Mouse (Mus musculus): ENCODE measurements around the gene Epha8. TPM values are rescaled to one million over a fixed set of nuclear protein-coding genes. Genes with fewer than 3 reads are reported as not detected.
A peak's percentile ranks its signal among the peaks of the same experiment; 100 is the strongest.

Epha8 gene
- polyA plus RNA-seq, 1 experiment from 2014 or later = 4.6 TPM

DNA sequence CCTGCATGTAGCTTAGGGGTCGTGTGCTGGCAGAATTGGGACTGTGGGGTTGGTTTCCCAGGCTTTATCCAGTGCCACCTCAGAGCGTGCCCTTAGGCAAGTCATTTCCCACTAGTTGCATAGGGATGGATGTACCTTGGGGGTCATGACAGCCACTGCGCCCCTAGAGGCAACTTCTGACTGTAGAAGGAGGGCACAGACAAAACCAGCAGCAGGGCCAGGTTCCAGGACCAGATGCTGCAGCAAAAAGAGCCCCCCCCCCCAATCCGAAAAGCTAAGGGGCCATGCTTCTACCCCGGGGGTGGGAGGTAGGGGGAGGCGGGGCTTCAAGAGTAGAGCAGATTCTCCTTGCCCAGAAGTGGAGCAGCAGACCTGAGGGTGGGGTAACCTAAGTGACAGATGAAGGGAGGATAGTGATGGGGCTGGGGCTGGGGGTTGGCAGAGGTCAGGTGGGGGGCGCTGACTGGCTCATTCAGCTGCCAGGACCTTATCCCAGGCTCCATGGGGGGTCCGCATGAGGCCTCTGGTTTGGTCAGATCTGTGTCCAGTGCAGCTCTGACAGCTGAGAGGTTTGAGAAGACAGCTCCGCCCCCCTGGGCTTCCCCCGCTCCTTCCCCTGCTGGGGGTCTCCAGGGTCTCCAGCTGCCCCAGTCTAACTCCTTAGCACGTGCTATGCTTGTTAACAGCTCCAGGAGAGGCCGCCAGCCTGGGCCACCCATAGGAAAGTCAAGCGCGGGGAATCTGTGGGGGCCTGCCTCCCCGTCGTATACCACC, 13.1 kb upstream of the Epha8 start:
- Histone ChIP-seq H3K27ac (peak overlapping the region; percentile 54; the same call in 1 of the 2 replicates), H3K4me3 (no peak overlapping the region), H3K36me3 (no peaks in the 10 kb centered on the region), H3K27me3 (ENCODE audit: insufficient read depth, poor library complexity, severe bottlenecking) (peaks cover 89% of the 10 kb centered on the region), H3K4me1 (replicated peaks) (peaks cover 78% of the 10 kb centered on the region), H3K9me3 (no peaks in the 10 kb centered on the region)
- DNase-seq (ENCODE audit: low spot score) = peak; percentile 32
- WGBS = 34% methylated on average over 16 of the region's 16 CpGs

DNA sequence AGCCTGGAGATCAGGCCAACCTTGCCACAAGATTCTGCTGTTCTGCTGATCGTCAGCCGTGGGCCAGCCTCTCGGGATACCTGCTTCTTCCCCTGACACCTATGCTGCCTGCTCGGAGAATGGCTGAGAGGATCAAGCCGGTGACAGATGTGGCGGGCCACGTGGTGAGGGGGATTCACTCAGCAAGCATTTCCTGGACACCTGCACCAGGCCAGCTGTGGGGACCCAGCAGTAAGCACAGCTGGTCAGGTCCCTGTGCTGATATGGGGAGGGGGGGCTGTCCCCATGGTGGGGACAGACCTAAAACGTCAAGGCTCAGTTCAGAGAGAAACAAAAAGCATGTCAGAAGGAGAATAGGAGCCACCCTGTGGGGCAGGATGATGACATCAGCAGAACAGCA, 12.5 kb upstream of the Epha8 start:
- Histone ChIP-seq H3K4me3 (no peak overlapping the region), H3K9me3 (no peaks in the 10 kb centered on the region), H3K27ac (0 out of 2 replicates have a peak overlapping the region, but pooled peaks have one; percentile 13), H3K27me3 (ENCODE audit: insufficient read depth, poor library complexity, severe bottlenecking) (peaks cover 92% of the 10 kb centered on the region), H3K36me3 (no peaks in the 10 kb centered on the region), H3K4me1 (replicated peaks) (peaks cover 80% of the 10 kb centered on the region)
- no peak for DNase-seq (ENCODE audit: low spot score)
- 54% methylated on average over 8 of the region's 8 CpGs for WGBS

DNA sequence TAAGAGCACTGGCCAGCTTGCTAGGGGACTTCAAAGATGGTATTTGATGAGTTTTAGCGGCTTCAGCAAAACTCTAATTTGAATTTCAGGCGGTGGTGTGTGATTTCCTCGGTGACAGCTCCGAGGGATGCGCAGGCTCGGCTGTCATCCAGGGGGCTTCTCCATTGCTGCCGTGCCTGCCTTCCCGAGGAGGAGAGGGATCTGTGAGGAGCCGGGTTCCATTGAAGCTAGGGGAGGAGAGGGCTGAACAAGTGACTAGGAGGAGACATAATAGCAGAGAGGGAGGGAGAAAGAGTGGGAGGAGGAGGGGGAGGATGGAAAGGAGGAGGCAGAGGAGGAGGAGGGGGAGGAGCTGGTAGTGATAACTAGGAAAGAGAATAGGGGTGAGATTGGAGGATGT, 10.9 kb upstream of the Epha8 start:
- no peaks in the 10 kb centered on the region for H3K36me3 ChIP-seq
- H3K4me3 ChIP-seq = no peak overlapping the region
- H3K27ac ChIP-seq = peak overlapping the region; percentile 57; the same call in 1 of the 2 replicates
- H3K27me3 ChIP-seq (ENCODE audit: insufficient read depth, poor library complexity, severe bottlenecking) = peaks cover 94% of the 10 kb centered on the region
- peaks cover 88% of the 10 kb centered on the region for H3K4me1 ChIP-seq (replicated peaks)
- no peaks in the 10 kb centered on the region for H3K9me3 ChIP-seq
- 25% methylated on average over 9 of the region's 9 CpGs for WGBS
- DNase-seq (ENCODE audit: low spot score) = no peak

DNA sequence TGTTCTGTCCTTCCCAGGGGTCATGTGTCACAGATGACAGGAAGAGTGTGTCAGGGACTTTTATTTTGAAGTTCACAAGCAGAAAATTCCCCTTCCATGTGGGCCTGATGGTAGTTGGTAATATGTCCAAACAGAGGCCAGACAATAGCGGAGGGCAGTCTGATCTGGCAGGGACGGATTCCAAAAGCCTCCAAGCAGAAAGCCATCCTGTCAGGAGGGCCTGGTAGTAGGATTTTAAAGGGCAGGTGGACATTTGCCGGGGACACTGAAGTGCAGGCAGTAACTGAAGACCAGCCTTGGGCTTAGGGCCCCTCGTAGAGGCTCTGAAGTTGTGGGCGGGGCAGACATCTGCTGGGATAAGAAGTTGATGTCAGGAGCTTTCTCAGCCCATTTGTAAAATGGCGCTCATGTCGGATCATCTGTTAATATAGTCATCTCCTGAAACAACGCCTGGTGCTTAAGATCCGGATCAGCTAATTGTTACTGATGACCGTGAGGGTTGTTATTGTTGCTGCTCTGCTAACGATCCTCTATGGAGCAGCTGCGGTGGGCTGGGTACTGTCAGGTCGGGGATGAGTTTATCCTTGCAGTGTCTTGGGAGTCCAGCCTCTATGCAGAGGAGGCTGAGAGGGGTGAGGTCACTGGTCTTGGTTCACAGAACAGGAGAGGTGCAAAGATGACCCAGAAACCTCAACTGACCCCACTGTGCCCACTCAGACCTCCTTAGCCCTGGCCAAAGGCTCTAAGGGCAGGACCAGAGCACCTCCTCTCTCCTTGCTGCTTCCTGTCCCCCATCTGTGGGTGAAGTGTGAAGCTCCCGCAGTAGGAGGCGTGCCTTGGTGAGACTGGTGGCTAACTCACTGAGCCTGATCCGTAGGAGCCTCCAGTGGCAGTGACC, 10.1 kb upstream of the Epha8 start:
- DNase-seq (ENCODE audit: low spot score) = no peak
- WGBS = 39% methylated on average over 16 of the region's 16 CpGs
- Histone ChIP-seq H3K36me3 (no peaks in the 10 kb centered on the region), H3K27ac (peak overlapping the region; percentile 57), H3K4me1 (replicated peaks) (peaks cover 95% of the 10 kb centered on the region), H3K9me3 (no peaks in the 10 kb centered on the region), H3K27me3 (ENCODE audit: insufficient read depth, poor library complexity, severe bottlenecking) (peaks cover 97% of the 10 kb centered on the region), H3K4me3 (no peak overlapping the region)

- DNase-seq (ENCODE audit: low spot score) = no peak
- Histone ChIP-seq H3K36me3 (no peaks in the 10 kb centered on the region), H3K4me3 (no peak overlapping the region), H3K4me1 (replicated peaks) (peaks cover 99% of the 10 kb centered on the region), H3K9me3 (no peaks in the 10 kb centered on the region), H3K27me3 (ENCODE audit: insufficient read depth, poor library complexity, severe bottlenecking) (peaks cover 98% of the 10 kb centered on the region), H3K27ac (0 out of 2 replicates have a peak overlapping the region, but pooled peaks have one; percentile 6)
- WGBS = 26% methylated on average over 15 of the region's 15 CpGs
Observed at GRCm38 (mm10) chr4:136964990-136965421, 8.4 kb upstream of the Epha8 start.

GRCm38 (mm10) chr4:136962447-136962846, 5.8 kb upstream of the Epha8 start:
- no peaks in the 10 kb centered on the region for H3K36me3 ChIP-seq
- peak overlapping the region; percentile 72 for H3K27ac ChIP-seq
- DNase-seq (ENCODE audit: low spot score) = no peak
- H3K27me3 ChIP-seq (ENCODE audit: insufficient read depth, poor library complexity, severe bottlenecking) = peaks cover 97% of the 10 kb centered on the region
- no peak overlapping the region for H3K4me3 ChIP-seq
- H3K4me1 ChIP-seq (replicated peaks) = peaks cover 80% of the 10 kb centered on the region
- no peaks in the 10 kb centered on the region for H3K9me3 ChIP-seq
- 41% methylated on average over 4 of the region's 4 CpGs for WGBS

DNA sequence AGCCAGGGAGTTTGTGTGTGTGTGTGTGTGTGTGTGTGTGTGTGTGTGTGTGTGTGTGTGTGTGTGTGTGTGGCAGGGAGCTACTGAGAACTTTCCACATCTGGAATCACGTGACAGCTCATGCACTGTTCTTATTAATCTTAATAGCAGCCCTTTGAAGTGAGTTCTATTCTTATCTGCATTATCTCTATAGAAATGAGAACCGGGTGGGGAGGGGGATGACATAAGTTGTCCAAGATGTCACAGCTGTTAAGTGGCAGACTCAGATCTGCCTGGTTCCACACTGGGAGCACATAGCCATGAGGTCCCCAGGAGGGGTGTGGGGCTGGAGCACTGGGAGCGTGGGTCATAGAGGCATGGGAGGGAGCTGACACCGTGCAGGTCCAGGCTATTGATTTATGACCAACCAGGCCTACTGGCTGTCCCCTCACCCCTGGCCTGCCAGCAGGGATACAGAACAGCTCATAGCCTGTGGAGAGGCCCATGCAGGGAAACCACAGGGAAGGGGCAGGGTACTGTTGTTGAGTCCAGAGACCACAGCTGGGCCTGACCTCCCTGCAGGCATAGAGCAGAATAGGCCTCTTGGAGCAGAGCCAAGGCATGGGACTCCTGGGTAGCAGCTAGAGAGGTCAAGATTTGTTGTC, 5.1 kb upstream of the Epha8 start:
- Histone ChIP-seq H3K9me3 (no peaks in the 10 kb centered on the region), H3K4me1 (replicated peaks) (peaks cover 80% of the 10 kb centered on the region), H3K36me3 (no peaks in the 10 kb centered on the region), H3K27me3 (ENCODE audit: insufficient read depth, poor library complexity, severe bottlenecking) (peaks cover 97% of the 10 kb centered on the region), H3K4me3 (no peak overlapping the region), H3K27ac (peak overlapping the region; percentile 72; the same call in 1 of the 2 replicates)
- peak; percentile 51 for DNase-seq (ENCODE audit: low spot score)
- WGBS = 28% methylated on average over 4 of the region's 4 CpGs

DNA sequence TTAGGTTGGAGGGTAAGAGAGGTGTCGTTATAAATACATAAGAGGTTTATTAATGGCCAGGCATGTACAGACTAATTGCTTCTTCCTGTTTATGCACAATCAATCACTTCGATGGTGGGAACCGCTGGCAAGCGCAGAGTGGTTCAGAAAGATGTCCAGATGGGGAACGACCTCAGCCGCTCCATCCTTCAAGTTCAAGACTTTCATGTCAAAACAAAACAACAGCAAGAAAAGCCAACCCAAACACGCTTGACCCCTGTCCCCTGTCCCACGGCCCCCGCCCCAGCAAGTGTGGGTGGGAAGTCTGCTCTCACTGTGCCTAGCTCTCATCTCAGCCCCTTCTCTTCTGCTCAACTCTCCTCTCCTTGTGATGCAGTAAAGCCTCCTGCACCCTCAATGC, 4.0 kb upstream of the Epha8 start:
- H3K9me3 ChIP-seq = no peaks in the 10 kb centered on the region
- H3K27me3 ChIP-seq (ENCODE audit: insufficient read depth, poor library complexity, severe bottlenecking) = peaks cover 97% of the 10 kb centered on the region
- 69% methylated on average over 9 of the region's 9 CpGs for WGBS
- H3K4me1 ChIP-seq (replicated peaks) = peaks cover 78% of the 10 kb centered on the region
- H3K36me3 ChIP-seq = no peaks in the 10 kb centered on the region
- no peak for DNase-seq (ENCODE audit: low spot score)
- no peak overlapping the region for H3K27ac ChIP-seq
- 0 out of 2 replicates have a peak overlapping the region, but pooled peaks have one; percentile 6 for H3K4me3 ChIP-seq

- Histone ChIP-seq H3K9me3 (no peaks in the 10 kb centered on the region), H3K27ac (no peak overlapping the region), H3K4me1 (replicated peaks) (peaks cover 73% of the 10 kb centered on the region), H3K4me3 (no peak overlapping the region), H3K27me3 (ENCODE audit: insufficient read depth, poor library complexity, severe bottlenecking) (peaks cover 97% of the 10 kb centered on the region), H3K36me3 (no peaks in the 10 kb centered on the region)
- DNase-seq (ENCODE audit: low spot score) = no peak
- WGBS = 63% methylated on average over 3 of the region's 3 CpGs
Observed at GRCm38 (mm10) chr4:136960068-136960467, 3.5 kb upstream of the Epha8 start.

DNA sequence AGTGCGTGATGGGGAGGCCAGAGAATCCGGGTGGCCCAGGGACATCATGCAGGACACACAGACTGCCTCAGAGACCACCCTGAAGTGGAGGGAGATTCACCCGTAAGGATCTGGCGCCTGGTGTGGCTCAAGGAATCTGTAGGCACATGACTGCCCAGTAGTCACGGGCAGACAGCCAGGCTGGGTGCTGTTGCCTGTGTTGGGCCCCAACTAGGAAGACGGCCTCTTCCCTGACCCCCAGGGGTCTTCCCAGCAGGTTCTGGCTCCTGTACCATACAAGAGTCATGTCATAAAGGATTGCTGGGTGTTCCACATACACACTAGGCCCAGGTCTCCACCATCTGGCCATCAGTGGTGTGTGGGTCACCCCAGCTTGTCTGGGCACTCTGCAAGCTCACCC, 2.1 kb downstream of the Epha8 start:
- peaks cover 50% of the 10 kb centered on the region for H3K4me1 ChIP-seq (replicated peaks)
- no peaks in the 10 kb centered on the region for H3K36me3 ChIP-seq
- H3K9me3 ChIP-seq = no peaks in the 10 kb centered on the region
- peaks cover 99% of the 10 kb centered on the region for H3K27me3 ChIP-seq (ENCODE audit: insufficient read depth, poor library complexity, severe bottlenecking)
- DNase-seq (ENCODE audit: low spot score) = no peak
- H3K4me3 ChIP-seq = no peak overlapping the region
- WGBS = 71% methylated on average over 6 of the region's 6 CpGs
- no peak overlapping the region for H3K27ac ChIP-seq

DNA sequence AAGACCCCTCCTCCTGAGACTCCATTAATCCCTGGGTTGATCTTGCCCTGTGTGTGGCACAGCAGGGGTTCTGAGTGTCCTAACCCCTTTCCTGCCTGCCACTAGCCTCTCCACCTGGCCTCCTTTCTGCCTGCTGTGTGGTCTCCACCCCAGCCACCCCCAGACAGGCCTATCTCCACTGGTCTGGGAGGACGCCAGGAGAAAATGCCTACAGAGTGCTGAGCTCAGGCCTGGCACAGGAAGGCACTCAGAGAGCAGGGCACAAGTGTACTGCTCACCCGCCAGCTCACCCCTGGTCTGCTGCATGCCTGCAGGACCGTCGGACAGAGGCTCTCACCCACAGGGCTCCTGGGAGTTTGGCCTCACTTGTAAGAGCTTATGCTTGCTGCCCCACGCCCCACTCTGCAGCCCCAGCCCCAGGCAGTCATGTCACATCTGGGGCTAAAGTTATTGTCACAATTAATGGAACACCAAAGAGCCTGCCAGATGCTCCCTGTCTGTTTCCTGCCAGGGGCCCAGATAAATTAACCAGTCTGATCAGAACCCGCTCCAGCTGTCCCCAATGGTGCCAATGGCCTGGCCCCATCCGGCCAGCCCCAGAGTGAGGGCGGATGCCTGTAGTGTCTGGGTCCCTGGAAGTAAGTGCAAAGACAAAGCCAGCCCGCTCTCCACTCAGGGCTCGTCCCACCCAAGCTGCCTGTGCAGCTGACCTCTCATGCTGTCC, 7.2 kb downstream of the Epha8 start:
- Histone ChIP-seq H3K9me3 (no peaks in the 10 kb centered on the region), H3K27ac (peak overlapping the region; percentile 8; the same call in 1 of the 2 replicates), H3K4me1 (replicated peaks) (peaks cover 58% of the 10 kb centered on the region), H3K4me3 (no peak overlapping the region), H3K27me3 (ENCODE audit: insufficient read depth, poor library complexity, severe bottlenecking) (peaks cover 96% of the 10 kb centered on the region), H3K36me3 (no peaks in the 10 kb centered on the region)
- no peak for DNase-seq (ENCODE audit: low spot score)
- 40% methylated on average over 10 of the region's 10 CpGs for WGBS

- Histone ChIP-seq H3K27me3 (ENCODE audit: insufficient read depth, poor library complexity, severe bottlenecking) (peaks cover 94% of the 10 kb centered on the region), H3K9me3 (no peaks in the 10 kb centered on the region), H3K36me3 (no peaks in the 10 kb centered on the region), H3K4me3 (no peak overlapping the region), H3K4me1 (replicated peaks) (peaks cover 68% of the 10 kb centered on the region), H3K27ac (peak overlapping the region; percentile 67)
- DNase-seq (ENCODE audit: low spot score) = peak; percentile 64
- 62% methylated on average over 17 of the region's 17 CpGs for WGBS
Observed at GRCm38 (mm10) chr4:136945397-136945796, 11.2 kb downstream of the Epha8 start.
